Mouse (Mus musculus) olfactory bulb, adult 2 months (tissue): Measurements from ENCODE around the gene Uchl4.

Experiments used
- CTCF ChIP-seq: fragments of 200-500 bp; IDR thresholded peaks from 2 replicates; pipeline ENCODE4 v1.5.1; 2012; ENCODE audit warnings: low read depth, mild to moderate bottlenecking, low read length, moderate library complexity; ENCODE audit not compliant: insufficient read depth
- POLR2A ChIP-seq: fragments of 200-500 bp; IDR thresholded peaks from 2 replicates; pipeline ENCODE4 v1.6.1; 2012; ENCODE audit warnings: mild to moderate bottlenecking, low read depth, low read length, moderate library complexity; ENCODE audit not compliant: insufficient read depth

- TF ChIP-seq CTCF = no peak
- no peak for TF ChIP-seq POLR2A
Measured at GRCm38 (mm10) chr9:64198068-64198762, 36.8 kb upstream of the Uchl4 start.
